Mouse (Mus musculus): ENCODE results near the gene Sirt4.

DNA sequence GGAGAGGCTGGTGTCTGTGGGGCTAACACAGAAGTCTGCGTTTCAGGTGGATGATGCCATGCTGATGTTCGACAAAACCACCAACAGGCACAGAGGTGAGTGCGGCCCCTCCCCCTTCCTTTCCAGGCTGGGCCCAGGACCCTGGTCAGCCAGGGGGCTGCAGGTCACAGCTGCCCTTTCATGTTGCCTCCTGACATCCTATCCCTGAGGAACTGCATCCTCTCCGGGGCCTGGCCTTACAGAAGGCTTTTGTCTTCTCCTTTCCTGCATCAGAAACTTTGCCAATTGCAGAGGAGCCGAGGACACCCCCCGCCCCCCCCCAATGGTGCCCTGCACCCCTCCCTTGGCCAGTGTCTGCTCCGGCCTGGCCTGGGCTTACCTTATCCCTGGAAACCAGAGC, 45.9 kb downstream of the Sirt4 start:
- TF ChIP-seq EP300 (IDR thresholded peaks at IDR 0.05; ENCODE audit: insufficient read depth, low read depth, low read length): no peak
- TF ChIP-seq POLR2A (IDR thresholded peaks at IDR 0.05; ENCODE audit: insufficient read depth, low read length): no peak
- no peak for TF ChIP-seq CTCF (IDR thresholded peaks at IDR 0.05; ENCODE audit: low read depth, low read length)

All from ES-Bruce4 (cell line).